Mouse (Mus musculus): ENCODE results near the gene Hivep3. TPM values are rescaled to one million over a fixed set of nuclear protein-coding genes. Genes with fewer than 3 reads are reported as not detected.

Hivep3 gene
- polyA plus RNA-seq, 1 experiment from 2014 or later = 9.7 TPM

DNA sequence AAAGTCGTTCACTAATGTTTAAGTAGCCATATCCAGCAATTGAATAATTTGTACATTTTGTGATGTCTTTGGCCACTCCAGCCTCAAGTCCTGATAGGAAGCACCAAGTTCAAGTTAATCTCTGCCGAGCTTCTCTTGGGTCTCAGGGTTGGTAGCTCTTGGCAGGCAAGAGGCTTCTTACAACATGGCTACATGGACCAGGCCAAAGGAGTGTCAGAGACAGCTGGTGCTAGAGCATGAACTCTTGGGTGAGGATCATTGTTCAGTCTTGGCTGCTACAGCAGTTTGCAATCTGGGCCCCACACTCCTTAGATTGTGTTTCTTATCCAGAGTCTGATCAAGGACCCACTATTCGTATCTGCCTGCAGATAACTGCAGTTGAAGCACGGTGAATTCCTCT, 125.9 kb downstream of the Hivep3 start:
- H3K36me3 ChIP-seq (ENCODE audit: inconsistent target) = no peaks in the 10 kb centered on the region
- no peaks in the 10 kb centered on the region for H3K79me2 ChIP-seq (ENCODE audit: inconsistent target)
- H3K27ac ChIP-seq = no peak overlapping the region
- whole genome bisulfite sequencing (ENCODE audit: missing documents) = 88% methylated on average over 4 of the region's 4 CpGs
- H3K4me3 ChIP-seq (ENCODE audit: inconsistent target) = no peak overlapping the region

DNA sequence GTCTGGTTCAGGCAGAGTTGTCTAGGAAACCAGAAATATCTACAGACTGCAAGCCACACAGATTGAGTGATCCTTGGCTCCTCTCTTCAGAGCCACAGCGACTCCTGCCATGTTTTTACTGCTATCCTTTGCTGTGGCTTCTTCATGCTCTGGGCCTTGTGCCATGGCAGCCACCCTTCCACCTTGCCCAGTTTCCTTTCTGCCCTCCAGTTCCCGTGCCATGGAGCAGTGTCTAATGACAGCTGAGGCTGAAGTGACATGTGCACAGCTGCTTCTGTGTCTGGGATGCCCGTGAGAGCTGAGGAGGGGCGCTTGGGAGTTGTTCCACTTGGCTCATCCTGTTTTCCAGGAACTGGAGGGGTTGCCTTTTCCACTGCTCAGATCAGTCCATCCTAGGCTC, 127.4 kb downstream of the Hivep3 start:
- Histone ChIP-seq H3K36me3 (ENCODE audit: inconsistent target) (no peaks in the 10 kb centered on the region), H3K4me3 (ENCODE audit: inconsistent target) (no peak overlapping the region), H3K79me2 (ENCODE audit: inconsistent target) (no peaks in the 10 kb centered on the region), H3K27ac (no peak overlapping the region)
- 50% methylated on average over 4 of the region's 4 CpGs for WGBS (ENCODE audit: missing documents)

DNA sequence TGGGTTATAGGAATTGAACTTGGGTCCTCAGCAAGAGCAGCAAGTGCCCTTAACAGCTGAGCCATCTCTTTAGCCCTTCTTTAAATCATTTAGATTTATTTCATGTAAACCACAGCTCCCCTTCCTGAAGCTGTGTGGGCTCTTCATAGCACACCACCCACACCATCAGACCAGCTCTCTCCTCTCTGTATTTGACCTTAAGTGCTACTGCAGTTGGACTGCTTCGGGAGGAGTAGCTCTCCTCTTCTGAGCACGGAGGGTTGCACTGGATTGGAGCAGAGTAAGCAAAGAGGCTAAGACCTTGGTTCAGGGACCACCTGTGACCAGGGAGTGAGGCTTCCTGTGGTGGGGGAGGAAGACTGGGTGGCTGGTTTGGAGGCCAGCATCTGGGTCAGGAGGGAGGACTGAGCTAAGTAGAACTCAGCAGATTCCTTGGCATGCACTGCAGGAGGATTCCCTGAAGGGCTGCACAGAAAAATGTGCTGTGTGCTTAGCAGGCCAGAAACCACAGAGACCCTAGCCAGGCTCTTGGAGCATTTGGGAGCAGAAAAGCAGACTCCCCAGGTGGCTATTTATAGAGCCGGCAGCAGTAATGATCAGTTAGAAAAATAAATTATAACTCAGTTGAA, 132.4 kb downstream of the Hivep3 start:
- Histone ChIP-seq H3K27ac (no peak overlapping the region), H3K4me3 (ENCODE audit: inconsistent target) (no peak overlapping the region), H3K36me3 (ENCODE audit: inconsistent target) (no peaks in the 10 kb centered on the region), H3K79me2 (ENCODE audit: inconsistent target) (no peaks in the 10 kb centered on the region)
- WGBS (ENCODE audit: missing documents) = 52% methylated on average over 3 of the region's 3 CpGs

DNA sequence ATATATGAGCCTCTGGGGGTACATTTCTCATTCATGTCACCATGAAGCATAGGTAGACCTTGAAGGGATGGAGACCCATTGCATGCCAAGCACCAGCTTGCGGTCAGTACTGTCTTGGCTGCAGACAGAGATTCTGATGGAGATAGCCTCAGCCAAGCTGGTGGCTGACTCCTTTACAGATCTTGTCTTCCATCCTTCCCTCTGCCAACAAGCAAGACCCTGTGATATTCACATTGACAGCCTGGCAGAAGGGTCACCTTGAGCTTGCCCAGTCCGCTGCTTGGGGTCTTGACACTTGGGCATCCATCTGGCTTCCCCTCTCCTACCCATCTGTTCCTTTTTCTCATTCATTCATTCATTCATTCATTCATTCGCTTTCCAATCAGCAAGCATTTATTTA, 133.5 kb downstream of the Hivep3 start:
- H3K4me3 ChIP-seq (ENCODE audit: inconsistent target) = no peak overlapping the region
- H3K79me2 ChIP-seq (ENCODE audit: inconsistent target) = no peaks in the 10 kb centered on the region
- no peak overlapping the region for H3K27ac ChIP-seq
- WGBS (ENCODE audit: missing documents) = 96% methylated on average over 3 of the region's 3 CpGs
- H3K36me3 ChIP-seq (ENCODE audit: inconsistent target) = no peaks in the 10 kb centered on the region

DNA sequence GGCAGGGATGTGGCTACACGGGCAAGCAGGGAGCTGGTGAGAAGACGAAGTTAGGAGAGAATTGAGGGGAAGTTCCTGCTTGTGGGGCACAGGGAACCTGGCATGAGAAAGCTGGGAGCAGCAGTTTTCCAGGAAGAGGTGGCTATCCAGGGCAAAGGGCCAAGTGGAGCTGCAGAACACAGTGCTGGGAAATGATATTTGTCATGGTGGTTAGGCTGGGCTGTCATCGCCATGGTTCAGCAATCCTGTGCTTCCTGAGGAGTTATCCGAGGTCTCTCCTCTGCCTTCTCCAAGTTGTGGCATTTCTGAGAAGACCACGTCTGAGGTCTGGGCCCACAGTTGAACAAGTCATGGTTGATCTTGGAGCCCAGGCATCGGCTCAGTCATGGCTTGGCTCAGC, 136.8 kb downstream of the Hivep3 start:
- Histone ChIP-seq H3K79me2 (ENCODE audit: inconsistent target) (no peaks in the 10 kb centered on the region), H3K4me3 (ENCODE audit: inconsistent target) (no peak overlapping the region), H3K36me3 (ENCODE audit: inconsistent target) (no peaks in the 10 kb centered on the region), H3K27ac (no peak overlapping the region)
- 75% methylated on average over 6 of the region's 6 CpGs for WGBS (ENCODE audit: missing documents)

DNA sequence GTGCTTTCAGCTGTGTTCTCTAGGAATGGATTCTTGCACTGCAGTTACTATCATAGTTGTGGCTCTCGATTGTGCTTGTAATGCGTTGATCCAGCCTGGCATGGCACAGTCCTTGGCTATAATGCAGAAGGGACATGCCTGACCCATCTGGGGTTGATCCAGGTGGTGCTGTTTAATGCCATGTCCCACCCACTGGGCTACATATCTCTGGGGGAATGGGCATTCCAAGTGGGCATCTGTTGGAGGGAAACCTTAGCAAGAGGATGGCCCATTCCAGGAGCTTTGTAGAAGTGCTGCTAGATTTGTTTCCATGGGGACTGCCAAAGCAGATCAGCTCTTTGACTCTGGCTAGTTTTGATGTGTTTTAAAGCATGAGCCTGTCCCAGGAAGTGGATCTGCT, 137.9 kb downstream of the Hivep3 start:
- Histone ChIP-seq H3K4me3 (ENCODE audit: inconsistent target) (no peak overlapping the region), H3K36me3 (ENCODE audit: inconsistent target) (no peaks in the 10 kb centered on the region)
- 93% methylated on average over 2 of the region's 2 CpGs for WGBS (ENCODE audit: missing documents)

DNA sequence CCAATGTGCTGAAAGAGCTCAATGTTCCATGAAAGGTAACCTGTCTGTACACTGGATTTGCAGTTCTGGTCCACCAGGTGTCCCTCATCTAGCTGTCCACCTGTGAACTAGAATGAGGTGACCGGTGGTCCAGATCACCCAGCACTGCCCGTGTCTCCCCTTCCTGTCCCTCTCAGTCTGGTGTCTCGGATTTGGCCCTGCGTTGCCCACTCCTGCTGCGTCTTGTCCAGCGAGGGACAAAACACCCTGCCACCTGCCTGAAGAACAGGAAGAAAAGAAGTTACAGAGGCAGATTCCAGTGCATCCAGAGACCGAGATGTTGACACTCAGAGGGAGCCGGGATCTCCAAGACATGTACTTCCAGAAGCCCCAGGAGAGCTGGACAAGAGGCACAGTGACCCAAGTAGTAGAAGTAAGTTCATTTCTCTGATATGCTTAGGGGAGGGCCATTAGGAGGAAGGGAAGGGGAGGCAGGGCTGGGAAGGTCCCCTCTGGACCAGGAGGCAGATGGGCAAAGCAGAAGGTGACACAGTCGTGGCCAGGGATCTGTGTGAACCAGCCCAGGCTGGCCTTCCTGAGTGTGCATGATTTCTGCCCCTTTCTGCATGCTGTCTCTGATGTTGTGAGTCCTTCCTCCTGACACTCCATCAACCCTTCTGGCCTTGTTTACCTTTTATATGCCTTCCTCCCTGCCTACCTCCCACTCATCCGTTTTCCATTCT, 138.4 kb downstream of the Hivep3 start:
- 96% methylated on average over 9 of the region's 10 CpGs for WGBS (ENCODE audit: missing documents)
- H3K79me2 ChIP-seq (ENCODE audit: inconsistent target) = no peaks in the 10 kb centered on the region
- no peak overlapping the region for H3K4me3 ChIP-seq (ENCODE audit: inconsistent target)
- H3K36me3 ChIP-seq (ENCODE audit: inconsistent target) = no peaks in the 10 kb centered on the region
- no peak overlapping the region for H3K27ac ChIP-seq

More for the DNA sequence above, 137.9 kb downstream of the Hivep3 start:
- no peak overlapping the region for H3K27ac ChIP-seq
- H3K79me2 ChIP-seq (ENCODE audit: inconsistent target) = no peaks in the 10 kb centered on the region

DNA sequence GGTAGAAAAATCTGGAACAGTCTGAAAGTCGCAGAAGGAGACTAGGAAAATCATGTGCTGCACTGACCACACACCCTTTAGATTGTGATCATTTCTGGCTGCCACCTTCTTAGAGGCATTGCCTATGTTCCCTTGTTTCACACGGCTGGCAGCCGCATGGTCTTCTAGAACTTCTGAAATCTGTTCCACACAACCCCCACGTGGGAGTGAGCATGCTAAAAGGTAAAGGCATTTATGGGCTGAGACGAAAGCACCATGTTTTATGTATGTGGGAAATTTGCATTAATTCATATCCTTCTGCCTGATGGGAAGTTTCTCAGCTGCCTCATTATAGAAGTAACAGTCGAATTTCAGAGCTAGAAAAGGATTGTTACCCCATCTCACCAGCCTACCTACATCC, 140.4 kb downstream of the Hivep3 start:
- Histone ChIP-seq H3K79me2 (ENCODE audit: inconsistent target) (no peaks in the 10 kb centered on the region), H3K4me3 (ENCODE audit: inconsistent target) (no peak overlapping the region), H3K27ac (no peak overlapping the region), H3K36me3 (ENCODE audit: inconsistent target) (no peaks in the 10 kb centered on the region)
- 91% methylated on average over 6 of the region's 6 CpGs for WGBS (ENCODE audit: missing documents)

DNA sequence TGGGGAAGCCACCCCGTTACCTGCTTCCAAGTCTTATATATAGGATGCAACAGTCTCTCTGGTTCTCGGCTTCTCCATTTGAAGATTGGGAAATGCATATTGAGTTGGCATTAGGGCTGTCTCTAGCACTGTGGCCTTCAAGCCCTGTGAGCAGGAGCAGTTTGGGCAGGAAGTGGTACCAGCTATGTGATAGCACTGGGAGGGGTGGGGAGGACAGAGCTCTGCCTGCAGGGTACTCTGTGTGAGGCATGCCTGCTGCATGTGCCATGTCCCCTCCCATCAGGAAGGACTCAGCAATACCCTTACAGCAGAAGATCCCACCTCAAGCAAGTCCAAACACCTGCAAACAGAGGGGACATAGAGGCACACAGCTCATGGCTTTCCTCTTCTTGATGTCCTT, 142.0 kb downstream of the Hivep3 start:
- 73% methylated on average over 2 of the region's 2 CpGs for WGBS (ENCODE audit: missing documents)
- Histone ChIP-seq H3K4me3 (ENCODE audit: inconsistent target) (no peak overlapping the region), H3K36me3 (ENCODE audit: inconsistent target) (no peaks in the 10 kb centered on the region), H3K27ac (no peak overlapping the region), H3K79me2 (ENCODE audit: inconsistent target) (no peaks in the 10 kb centered on the region)

DNA sequence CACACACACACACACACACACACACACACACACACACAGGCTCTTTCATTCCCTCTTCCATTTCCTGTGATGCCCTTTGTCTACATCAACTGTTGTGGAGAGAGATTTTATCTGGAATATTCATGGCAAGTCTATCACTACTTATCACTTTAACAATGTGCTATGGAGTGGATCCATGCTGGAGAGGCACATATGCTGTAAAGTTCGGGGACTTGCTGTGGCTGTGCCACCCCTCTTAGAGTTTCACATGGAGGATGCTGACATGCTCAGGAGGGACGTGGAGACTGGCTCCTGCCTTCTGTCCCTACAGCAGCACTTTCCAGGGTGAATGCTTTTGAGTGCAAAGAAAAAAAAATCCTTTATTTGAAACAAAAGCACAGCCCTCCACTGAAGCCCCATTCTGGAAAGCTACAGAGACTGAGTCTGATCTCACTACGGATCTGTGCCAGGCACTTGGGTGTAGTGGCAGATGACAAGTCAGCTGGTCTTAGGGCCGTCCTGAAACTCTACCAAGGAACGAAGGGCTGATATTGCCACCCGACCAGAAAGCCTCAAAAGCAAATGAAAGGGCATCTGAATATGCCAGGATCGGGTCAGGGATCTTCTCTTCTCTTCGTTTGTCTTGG, 143.1 kb downstream of the Hivep3 start:
- Histone ChIP-seq H3K27ac (no peak overlapping the region), H3K4me3 (ENCODE audit: inconsistent target) (no peak overlapping the region), H3K36me3 (ENCODE audit: inconsistent target) (no peaks in the 10 kb centered on the region), H3K79me2 (ENCODE audit: inconsistent target) (no peaks in the 10 kb centered on the region)
- 89% methylated on average over 8 of the region's 8 CpGs for WGBS (ENCODE audit: missing documents)

DNA sequence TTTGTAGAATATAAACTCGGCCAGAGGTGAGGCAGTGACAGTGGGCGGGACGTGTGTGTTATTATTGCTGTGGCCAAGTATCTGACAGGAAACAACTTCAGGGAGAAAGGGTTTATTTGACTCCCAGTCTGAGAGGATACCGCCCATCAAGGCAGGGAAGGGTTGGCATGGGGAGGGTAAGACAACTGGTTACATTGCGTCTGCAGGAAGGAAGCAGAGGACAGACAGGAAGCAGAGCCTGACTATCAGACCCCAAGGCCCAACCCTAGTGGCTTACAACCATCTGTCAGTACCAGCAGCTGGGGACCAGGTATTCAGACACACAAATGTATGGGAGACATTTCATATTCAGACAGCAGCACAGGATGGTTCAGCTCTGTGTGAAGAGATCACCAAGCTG, 144.6 kb downstream of the Hivep3 start:
- 57% methylated on average over 5 of the region's 5 CpGs for WGBS (ENCODE audit: missing documents)
- H3K79me2 ChIP-seq (ENCODE audit: inconsistent target) = no peaks in the 10 kb centered on the region
- H3K36me3 ChIP-seq (ENCODE audit: inconsistent target) = no peaks in the 10 kb centered on the region
- no peak overlapping the region for H3K4me3 ChIP-seq (ENCODE audit: inconsistent target)
- H3K27ac ChIP-seq = no peak overlapping the region

DNA sequence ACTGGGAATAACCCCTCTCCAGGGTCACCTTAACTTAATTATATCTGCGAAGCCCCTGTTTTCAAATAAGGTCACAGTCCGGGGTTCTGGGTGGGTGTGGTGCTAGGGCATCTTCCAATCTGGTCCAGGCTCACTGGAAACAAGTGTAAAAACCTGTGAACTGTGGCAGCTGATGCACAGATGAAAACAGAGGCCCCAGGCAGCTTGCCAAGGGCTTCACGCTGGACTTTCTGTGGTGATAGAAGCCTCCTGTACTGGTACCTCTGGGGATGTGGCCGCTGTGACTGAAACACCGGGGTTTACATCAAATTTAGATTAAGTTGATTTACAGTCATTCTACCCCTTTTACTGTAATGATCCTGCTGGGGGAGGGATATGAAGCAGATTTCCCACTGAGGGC, 146.1 kb downstream of the Hivep3 start:
- no peaks in the 10 kb centered on the region for H3K36me3 ChIP-seq (ENCODE audit: inconsistent target)
- 91% methylated on average over 5 of the region's 5 CpGs for WGBS (ENCODE audit: missing documents)
- no peak overlapping the region for H3K27ac ChIP-seq
- no peak overlapping the region for H3K4me3 ChIP-seq (ENCODE audit: inconsistent target)
- H3K79me2 ChIP-seq (ENCODE audit: inconsistent target) = no peaks in the 10 kb centered on the region

DNA sequence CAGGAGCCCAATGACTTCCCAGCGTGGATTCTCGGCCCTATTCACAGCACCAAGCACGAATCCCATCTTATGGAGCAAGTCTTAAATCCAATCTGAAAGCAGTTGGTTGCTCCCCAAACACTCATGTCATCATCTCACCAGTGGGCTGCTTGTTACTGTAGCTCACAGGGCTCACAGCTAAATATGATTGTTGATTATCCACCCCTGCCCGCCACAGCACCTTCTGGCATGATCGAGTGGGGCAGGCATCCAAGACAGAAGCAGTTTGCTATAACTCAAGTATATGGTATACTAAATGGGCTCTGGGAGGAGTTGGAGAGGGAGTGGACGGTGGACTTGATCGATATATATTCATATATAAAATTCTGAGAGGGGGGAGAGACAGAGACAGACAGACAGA, 146.7 kb downstream of the Hivep3 start:
- H3K79me2 ChIP-seq (ENCODE audit: inconsistent target) = no peaks in the 10 kb centered on the region
- H3K4me3 ChIP-seq (ENCODE audit: inconsistent target) = no peak overlapping the region
- H3K36me3 ChIP-seq (ENCODE audit: inconsistent target) = no peaks in the 10 kb centered on the region
- WGBS (ENCODE audit: missing documents) = 93% methylated on average over 7 of the region's 7 CpGs
- H3K27ac ChIP-seq = no peak overlapping the region

DNA sequence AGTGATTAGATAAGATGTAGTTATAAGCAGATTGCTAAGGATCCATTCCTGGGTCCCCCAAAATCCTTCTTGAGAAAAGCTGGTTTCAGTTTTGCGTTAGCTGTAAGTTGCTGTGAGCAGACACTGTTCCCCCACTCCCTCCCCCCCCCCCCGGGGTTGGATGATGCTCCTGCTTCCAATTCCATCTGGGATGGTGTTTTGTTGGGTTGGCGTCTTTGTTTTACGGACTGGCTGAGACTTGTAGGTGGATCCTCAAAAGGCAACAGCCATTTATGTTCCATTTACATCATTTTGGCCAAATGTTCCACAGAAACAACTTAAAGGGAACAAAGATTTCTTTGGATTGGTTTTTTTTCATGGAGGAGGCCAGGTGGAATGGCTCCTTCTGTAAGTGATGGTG, 147.7 kb downstream of the Hivep3 start:
- H3K36me3 ChIP-seq (ENCODE audit: inconsistent target) = no peaks in the 10 kb centered on the region
- WGBS (ENCODE audit: missing documents) = 92% methylated on average over 3 of the region's 4 CpGs

DNA sequence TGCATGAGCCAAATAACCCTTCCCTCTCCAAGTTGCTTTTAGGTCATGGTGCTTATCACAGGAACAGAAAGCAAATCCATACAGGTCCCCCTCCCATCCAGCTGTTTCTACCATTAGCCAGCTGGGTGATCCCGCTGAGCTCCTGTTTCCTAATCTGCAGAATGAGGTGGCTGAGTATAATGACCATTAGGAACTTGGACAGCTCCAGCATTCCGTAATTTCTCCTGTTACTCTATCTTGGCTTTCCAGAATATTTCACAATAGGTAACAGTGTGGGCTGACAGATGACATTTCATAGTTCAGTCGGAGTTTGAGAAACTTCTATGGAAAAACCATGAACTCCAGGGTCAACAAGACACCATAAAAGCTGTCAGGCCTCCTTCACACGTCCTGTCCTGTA, 148.8 kb downstream of the Hivep3 start:
- WGBS (ENCODE audit: missing documents) = 87% methylated on average over 4 of the region's 4 CpGs
- no peak overlapping the region for H3K4me3 ChIP-seq (ENCODE audit: inconsistent target)
- H3K36me3 ChIP-seq (ENCODE audit: inconsistent target) = no peaks in the 10 kb centered on the region
- no peak overlapping the region for H3K27ac ChIP-seq
- no peaks in the 10 kb centered on the region for H3K79me2 ChIP-seq (ENCODE audit: inconsistent target)

More for the DNA sequence above, 147.7 kb downstream of the Hivep3 start:
- Histone ChIP-seq H3K4me3 (ENCODE audit: inconsistent target) (no peak overlapping the region), H3K27ac (no peak overlapping the region), H3K79me2 (ENCODE audit: inconsistent target) (no peaks in the 10 kb centered on the region)

All from macrophage (primary cell).